Mouse (Mus musculus) gastrocnemius, adult 2 months (tissue): ENCODE results near the gene Dock8. TPM values are rescaled to one million over a fixed set of nuclear protein-coding genes. Genes with fewer than 3 reads are reported as not detected.

Experiments
- DNase-seq: peaks from one replicate; pipeline ENCODE4 v3.0.0; 2022
- H3K27ac ChIP-seq: fragments of 200-600 bp; 2 replicates; pipeline ENCODE4 v1.8.1; 2022; ENCODE audit warnings: mild to moderate bottlenecking
- H3K4me3 ChIP-seq: fragments of 200-600 bp; 2 replicates; pipeline ENCODE4 v1.8.1; 2022; ENCODE audit warnings: mild to moderate bottlenecking, moderate library complexity
- CTCF ChIP-seq: fragments of 200-600 bp; IDR thresholded peaks from 2 replicates; pipeline ENCODE4 v1.8.1; 2022; ENCODE audit warnings: antibody characterized with exemption, mild to moderate bottlenecking, moderate library complexity
- intact Hi-C: fragments of 180-260 bp; cut with DNase I; formaldehyde crosslinking; loops from one replicate; pipeline ENCODE4 v1.15.1; 2025
- long read RNA-seq, 2 experiments: library from polyadenylated mRNA; stranded (forward); transcript quantifications; one replicate each; pipeline ENCODE4 v2.0.0; 2021
- total RNA-seq, 2 experiments: library from RNA; stranded (reverse); gene quantifications; 2 replicates each; pipeline ENCODE4 v1.2.3; 2021

Dock8 gene
- total RNA-seq, result 1 to 10 TPM; 1.5 to 1.6 TPM
- long read RNA-seq, experiment 1, full-length matches to known transcripts, result 1 of 1 reads
- long read RNA-seq, experiment 1, partial matches to known transcripts, result 0 of 1 reads
- long read RNA-seq, experiment 1, other reads (novel, unspliced or antisense), result 0 of 1 reads
- long read RNA-seq, experiment 2, result 0 reads

GRCm38 (mm10) chr19:24999201-24999886, at the start of gene Dock8:
Gene Dock8 (plus strand): TSS chr19:24999534.
- Histone ChIP-seq H3K27ac (peak within 1 kb of the TSS; percentile 81), H3K4me3 (peak within 1 kb of the TSS; percentile 83)
- DNase-seq, result peak; percentile 87
- TF ChIP-seq CTCF, result peak; percentile 25; the same call in 1 of the 2 replicates
- intact Hi-C loops, result loop anchor here (5.0 kb wide), 1 partner anchor 37 kb away; the partner anchor contains the start of gene Cbwd1

GRCm38 (mm10) chr19:24958531-24958930, 40.8 kb upstream of the Dock8 start:
- intact Hi-C loops, result loop anchor here (10.0 kb wide), 1 partner anchor 496 kb away; no protein-coding TSS in a partner anchor
- H3K4me3 ChIP-seq, result no peak overlapping the region
- DNase-seq, result no peak
- H3K27ac ChIP-seq, result no peak overlapping the region
- peak; percentile 79 for TF ChIP-seq CTCF

- intact Hi-C loops, result loop anchor here (5.0 to 10.0 kb wide), 4 partner anchors 36 to 487 kb away; partner anchors contain the start of genes Dock8 and Fam122a
- H3K27ac ChIP-seq, result peak within 1 kb of the TSS; percentile 88
Observed at GRCm38 (mm10) chr19:24961172-24961962, 38.0 kb upstream of the Dock8 start, which contains the start of gene Cbwd1. Gene Cbwd1 (minus strand): TSS chr19:24961610.

GRCm38 (mm10) chr19:24966203-24966602, 33.1 kb upstream of the Dock8 start:
- no peak for TF ChIP-seq CTCF
- no peak for DNase-seq
- H3K27ac ChIP-seq, result no peak overlapping the region
- intact Hi-C loops, result loop anchor here (10.0 kb wide), 2 partner anchors 169 to 491 kb away; partner anchors contain the start of gene Fam122a
- H3K4me3 ChIP-seq, result no peak overlapping the region

More at GRCm38 (mm10) chr19:24961172-24961962, 38.0 kb upstream of the Dock8 start, which contains the start of gene Cbwd1:
- TF ChIP-seq CTCF, result peak; percentile 92; the same call in 1 of the 2 replicates
- peak within 1 kb of the TSS; percentile 87 for H3K4me3 ChIP-seq
- DNase-seq, result peak; percentile 98

GRCm38 (mm10) chr19:24966941-24967340, 32.4 kb upstream of the Dock8 start:
- TF ChIP-seq CTCF, result no peak
- intact Hi-C loops, result loop anchor here (10.0 kb wide), 2 partner anchors 168 to 492 kb away; partner anchors contain the start of gene Fam122a
- H3K4me3 ChIP-seq, result no peak overlapping the region
- no peak overlapping the region for H3K27ac ChIP-seq
- DNase-seq, result no peak

- TF ChIP-seq CTCF, result no peak
- Histone ChIP-seq H3K4me3 (no peak overlapping the region), H3K27ac (no peak overlapping the region)
- no peak for DNase-seq
- intact Hi-C loops, result no loop called here
Observed at GRCm38 (mm10) chr19:24971307-24971706, 28.0 kb upstream of the Dock8 start.

GRCm38 (mm10) chr19:24972701-24973390, 26.5 kb upstream of the Dock8 start:
- intact Hi-C loops, result no loop called here
- H3K27ac ChIP-seq, result no peak overlapping the region
- H3K4me3 ChIP-seq, result no peak overlapping the region
- no peak for TF ChIP-seq CTCF
- no peak for DNase-seq

GRCm38 (mm10) chr19:24977991-24978390, 21.3 kb upstream of the Dock8 start:
- no peak for DNase-seq
- no peak overlapping the region for H3K4me3 ChIP-seq
- no peak overlapping the region for H3K27ac ChIP-seq
- intact Hi-C loops, result no loop called here
- TF ChIP-seq CTCF, result no peak

GRCm38 (mm10) chr19:24978852-24979842, 20.2 kb upstream of the Dock8 start:
- DNase-seq, result no peak
- intact Hi-C loops, result no loop called here
- no peak for TF ChIP-seq CTCF
- Histone ChIP-seq H3K4me3 (no peak overlapping the region), H3K27ac (no peak overlapping the region)

GRCm38 (mm10) chr19:24981294-24981693, 18.0 kb upstream of the Dock8 start:
- Histone ChIP-seq H3K4me3 (no peak overlapping the region), H3K27ac (no peak overlapping the region)
- intact Hi-C loops, result no loop called here
- no peak for TF ChIP-seq CTCF
- DNase-seq, result no peak

GRCm38 (mm10) chr19:24983050-24983449, 16.3 kb upstream of the Dock8 start:
- intact Hi-C loops, result no loop called here

More at GRCm38 (mm10) chr19:24983050-24983449, 16.3 kb upstream of the Dock8 start:
- H3K27ac ChIP-seq, result no peak overlapping the region
- H3K4me3 ChIP-seq, result no peak overlapping the region
- TF ChIP-seq CTCF, result no peak
- DNase-seq, result no peak
